Mouse (Mus musculus): ENCODE results near the gene Rsrc1. TPM values are rescaled to one million over a fixed set of nuclear protein-coding genes. Genes with fewer than 3 reads are reported as not detected.
"Not testable (repeated sequence)": the region's sequence is repeated elsewhere in the genome, so short reads cannot be mapped to it uniquely, and the experiment has no call there.

The Rsrc1 gene
- polyA plus RNA-seq, 1 experiment from 2014 or later: 34.7 TPM

GRCm38 (mm10) chr3:66996820-66997219 is 15.6 kb downstream of the Rsrc1 start:
- Histone ChIP-seq H3K4me2 (no peak overlapping the region), H3K9ac (no peak overlapping the region), H3K4me3 (no peak overlapping the region), H3K27me3 (no peaks in the 10 kb centered on the region), H3K4me1 (replicated peaks) (no peaks in the 10 kb centered on the region), H3K36me3 (peaks cover 25% of the 10 kb centered on the region), H3K9me3 (no peaks in the 10 kb centered on the region), H3K27ac (no peak overlapping the region)
- no peak for ATAC-seq (ENCODE audit: low FRiP score)
- 96% methylated on average over 1 of the region's 1 CpGs for WGBS

DNA sequence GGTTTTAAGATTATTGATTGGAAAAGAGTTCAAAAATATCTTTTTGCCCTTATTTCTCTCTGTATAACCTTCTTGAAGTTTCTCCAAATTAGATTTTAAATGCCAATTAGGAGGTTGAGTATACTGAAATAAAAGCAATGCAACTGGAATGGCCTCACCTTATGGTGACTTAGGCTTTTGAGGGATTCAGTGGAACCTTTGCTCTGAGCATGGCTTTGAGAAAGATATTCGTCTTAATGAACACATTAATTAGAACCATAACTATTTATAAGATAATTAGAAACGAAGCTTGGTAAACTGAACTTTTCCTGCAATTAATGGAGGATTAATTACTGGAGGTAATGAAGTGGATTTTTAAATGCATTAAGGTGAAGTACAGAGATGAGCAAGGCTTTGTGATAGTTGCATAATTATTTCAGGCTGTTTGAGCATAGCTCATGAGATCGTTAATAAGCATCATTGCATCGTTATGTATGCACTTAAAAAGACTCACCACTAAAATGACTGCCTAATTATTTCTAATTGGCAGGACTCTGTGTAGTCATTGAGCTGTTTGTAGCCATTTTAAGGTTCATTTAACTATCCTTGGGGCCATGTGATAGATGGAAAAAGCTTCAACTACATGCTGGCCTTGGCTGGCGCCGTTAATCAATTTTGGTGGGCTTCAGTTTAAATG is 55.3 kb downstream of the Rsrc1 start:
- H3K9me3 ChIP-seq: no peaks in the 10 kb centered on the region
- no peak for ATAC-seq (ENCODE audit: low FRiP score)
- H3K4me2 ChIP-seq: no peak overlapping the region
- 0 out of 2 replicates have a peak, but pooled peaks cover 4% of the 10 kb centered on the region for H3K36me3 ChIP-seq
- H3K4me3 ChIP-seq: no peak overlapping the region
- WGBS: 72% methylated on average over 6 of the region's 6 CpGs
- no peak overlapping the region for H3K9ac ChIP-seq
- no peaks in the 10 kb centered on the region for H3K4me1 ChIP-seq (replicated peaks)
- H3K27me3 ChIP-seq: no peaks in the 10 kb centered on the region
- H3K27ac ChIP-seq: no peak overlapping the region

DNA sequence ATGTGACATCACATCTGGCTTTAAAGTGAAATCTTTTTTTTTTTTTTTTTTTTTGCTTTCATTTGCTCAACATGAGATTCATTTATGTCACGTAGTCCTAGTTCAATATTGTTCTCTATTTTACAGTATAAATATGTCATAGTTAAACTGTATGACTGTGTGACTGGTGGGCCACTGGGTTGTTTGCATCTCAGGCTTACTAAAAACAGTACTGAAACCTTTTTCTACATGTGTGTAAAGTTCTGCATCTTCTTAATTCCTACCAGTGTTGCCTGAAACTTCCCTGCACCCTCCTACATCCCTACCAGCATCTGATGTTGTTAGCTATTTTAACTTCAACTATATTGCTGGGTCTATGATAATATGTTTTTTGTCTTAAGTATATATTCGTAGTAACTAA is 78.6 kb downstream of the Rsrc1 start:
- Histone ChIP-seq H3K27me3 (no peaks in the 10 kb centered on the region), H3K4me2 (no peak overlapping the region), H3K27ac (no peak overlapping the region), H3K9me3 (peaks cover 3% of the 10 kb centered on the region; the same call in 1 of the 2 replicates), H3K4me1 (replicated peaks) (no peaks in the 10 kb centered on the region), H3K4me3 (no peak overlapping the region), H3K9ac (no peak overlapping the region), H3K36me3 (peaks cover 5% of the 10 kb centered on the region; the same call in 1 of the 2 replicates)
- no peak for ATAC-seq (ENCODE audit: low FRiP score)
- 95% methylated on average over 2 of the region's 2 CpGs for WGBS

- Histone ChIP-seq H3K27ac (no peak overlapping the region), H3K4me2 (no peak overlapping the region), H3K36me3 (no peaks in the 10 kb centered on the region), H3K9me3 (no peaks in the 10 kb centered on the region), H3K9ac (no peak overlapping the region), H3K4me3 (no peak overlapping the region), H3K27me3 (no peaks in the 10 kb centered on the region), H3K4me1 (replicated peaks) (no peaks in the 10 kb centered on the region)
- 74% methylated on average over 11 of the region's 11 CpGs for WGBS
- ATAC-seq (ENCODE audit: low FRiP score): no peak
Measured at GRCm38 (mm10) chr3:67070575-67071488, 89.6 kb downstream of the Rsrc1 start.

- not testable (repeated sequence) for H3K4me2 ChIP-seq; H3K4me3 ChIP-seq; H3K36me3 ChIP-seq; ATAC-seq (ENCODE audit: low FRiP score); H3K27ac ChIP-seq; H3K9ac ChIP-seq; H3K27me3 ChIP-seq; H3K9me3 ChIP-seq; H3K4me1 ChIP-seq (replicated peaks)
Measured at GRCm38 (mm10) chr3:67073653-67074052, 92.5 kb downstream of the Rsrc1 start.

DNA sequence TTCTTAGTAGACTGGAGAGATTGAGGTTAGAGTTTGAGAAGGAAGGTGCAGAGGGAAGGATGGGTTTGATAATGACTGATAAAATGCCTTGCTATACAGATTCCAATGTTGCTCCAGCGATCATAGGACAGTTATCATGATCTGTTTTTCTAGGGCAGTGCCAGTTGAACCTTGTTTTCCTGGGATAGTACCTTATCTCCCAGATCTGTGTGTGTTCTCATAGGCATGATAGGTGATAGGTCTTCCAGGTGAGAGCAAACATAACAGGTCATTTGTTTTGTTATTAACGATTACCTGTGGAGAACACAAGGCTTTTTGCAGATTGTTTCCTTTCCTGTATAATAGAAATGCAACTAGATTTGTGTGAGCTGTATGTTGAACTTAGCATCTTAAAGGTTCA is 94.3 kb downstream of the Rsrc1 start:
- Histone ChIP-seq H3K4me1 (replicated peaks) (no peaks in the 10 kb centered on the region), H3K9ac (no peak overlapping the region), H3K4me2 (no peak overlapping the region), H3K27ac (no peak overlapping the region), H3K27me3 (no peaks in the 10 kb centered on the region), H3K4me3 (no peak overlapping the region), H3K36me3 (no peaks in the 10 kb centered on the region), H3K9me3 (peaks cover 4% of the 10 kb centered on the region; the same call in 1 of the 2 replicates)
- WGBS: 97% methylated on average over 2 of the region's 2 CpGs
- no peak for ATAC-seq (ENCODE audit: low FRiP score)

- Histone ChIP-seq H3K9me3 (peaks cover 6% of the 10 kb centered on the region; the same call in 1 of the 2 replicates), H3K36me3 (no peaks in the 10 kb centered on the region), H3K4me3 (no peak overlapping the region), H3K9ac (no peak overlapping the region), H3K4me2 (no peak overlapping the region), H3K27me3 (no peaks in the 10 kb centered on the region), H3K27ac (no peak overlapping the region), H3K4me1 (replicated peaks) (no peaks in the 10 kb centered on the region)
- 88% methylated on average over 1 of the region's 1 CpGs for WGBS
- ATAC-seq (ENCODE audit: low FRiP score): no peak
Measured at GRCm38 (mm10) chr3:67084742-67085141, 103.6 kb downstream of the Rsrc1 start.

- no peak overlapping the region for H3K9ac ChIP-seq
- no peak overlapping the region for H3K4me3 ChIP-seq
- no peaks in the 10 kb centered on the region for H3K4me1 ChIP-seq (replicated peaks)
- H3K36me3 ChIP-seq: peaks cover 6% of the 10 kb centered on the region
- H3K27ac ChIP-seq: no peak overlapping the region
- no peaks in the 10 kb centered on the region for H3K9me3 ChIP-seq
- H3K27me3 ChIP-seq: no peaks in the 10 kb centered on the region
- no peak for ATAC-seq (ENCODE audit: low FRiP score)
- 94% methylated on average over 3 of the region's 3 CpGs for whole genome bisulfite sequencing
- H3K4me2 ChIP-seq: no peak overlapping the region
Measured at GRCm38 (mm10) chr3:67108428-67108827, 127.2 kb downstream of the Rsrc1 start.

DNA sequence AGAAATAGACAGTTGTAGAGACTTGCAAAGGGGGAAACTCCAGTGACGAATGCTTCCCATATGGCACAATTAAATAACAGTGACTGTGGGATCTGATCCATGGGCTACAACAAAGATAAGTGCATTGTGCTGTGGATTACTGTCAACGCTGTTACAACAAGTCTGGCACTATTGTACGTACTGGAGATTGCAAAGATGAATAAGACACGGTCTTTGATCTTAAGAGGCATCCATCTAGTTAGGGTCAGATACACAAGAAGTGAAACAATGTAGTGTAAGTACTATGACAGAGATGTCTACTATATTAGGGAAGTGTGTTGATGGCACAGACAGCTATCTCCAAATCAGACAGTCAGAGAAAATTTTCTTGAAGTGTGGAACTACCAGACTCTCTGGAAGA is 135.1 kb downstream of the Rsrc1 start:
- Histone ChIP-seq H3K27ac (no peak overlapping the region), H3K9me3 (no peaks in the 10 kb centered on the region), H3K4me3 (no peak overlapping the region), H3K4me1 (replicated peaks) (no peaks in the 10 kb centered on the region), H3K36me3 (no peaks in the 10 kb centered on the region), H3K4me2 (no peak overlapping the region), H3K9ac (no peak overlapping the region), H3K27me3 (no peaks in the 10 kb centered on the region)
- 77% methylated on average over 4 of the region's 4 CpGs for WGBS
- no peak for ATAC-seq (ENCODE audit: low FRiP score)

GRCm38 (mm10) chr3:67132521-67132920 is 151.3 kb downstream of the Rsrc1 start:
- H3K4me2 ChIP-seq: no peak overlapping the region
- peaks cover 10% of the 10 kb centered on the region for H3K9me3 ChIP-seq
- H3K4me1 ChIP-seq (replicated peaks): no peaks in the 10 kb centered on the region
- peaks cover 6% of the 10 kb centered on the region for H3K36me3 ChIP-seq
- H3K9ac ChIP-seq: no peak overlapping the region
- no peak overlapping the region for H3K27ac ChIP-seq
- no peaks in the 10 kb centered on the region for H3K27me3 ChIP-seq
- no peak for ATAC-seq (ENCODE audit: low FRiP score)
- H3K4me3 ChIP-seq: no peak overlapping the region
- 76% methylated on average over 3 of the region's 3 CpGs for WGBS

- Histone ChIP-seq H3K9me3 (no peaks in the 10 kb centered on the region), H3K36me3 (no peaks in the 10 kb centered on the region), H3K4me1 (replicated peaks) (no peaks in the 10 kb centered on the region), H3K27me3 (no peaks in the 10 kb centered on the region), H3K4me3 (no peak overlapping the region), H3K9ac (no peak overlapping the region), H3K4me2 (no peak overlapping the region), H3K27ac (no peak overlapping the region)
- no peak for ATAC-seq (ENCODE audit: low FRiP score)
- WGBS: 86% methylated on average over 2 of the region's 2 CpGs
Measured at GRCm38 (mm10) chr3:67135749-67136375, 154.7 kb downstream of the Rsrc1 start.

- WGBS: 95% methylated on average over 2 of the region's 2 CpGs
- no peak for ATAC-seq (ENCODE audit: low FRiP score)
- no peak overlapping the region for H3K27ac ChIP-seq
- no peak overlapping the region for H3K4me3 ChIP-seq
- H3K4me2 ChIP-seq: no peak overlapping the region
- no peaks in the 10 kb centered on the region for H3K4me1 ChIP-seq (replicated peaks)
- H3K9me3 ChIP-seq: no peaks in the 10 kb centered on the region
- no peaks in the 10 kb centered on the region; the same call in 1 of the 2 replicates for H3K36me3 ChIP-seq
- H3K27me3 ChIP-seq: no peaks in the 10 kb centered on the region
- H3K9ac ChIP-seq: no peak overlapping the region
Measured at GRCm38 (mm10) chr3:67144952-67145351, 163.8 kb downstream of the Rsrc1 start.
